Mouse (Mus musculus): Measurements from ENCODE around the gene Tmtc4. TPM values are rescaled to one million over a fixed set of nuclear protein-coding genes. Genes with fewer than 3 reads are reported as not detected.

The Tmtc4 gene
- polyA plus RNA-seq, 1 experiment from 2014 or later, result 17.4 TPM

GRCm38 (mm10) chr14:123001391-123001790, 17.6 kb upstream of the Tmtc4 start:
- Histone ChIP-seq H3K27ac (ENCODE audit: low read length) (no peak overlapping the region), H3K4me2 (ENCODE audit: low read depth, low read length) (no peak overlapping the region), H3K4me1 (ENCODE audit: control insufficient read depth, insufficient read depth, low read length) (no peaks in the 10 kb centered on the region), H3K9me3 (ENCODE audit: control insufficient read depth, low read length) (no peaks in the 10 kb centered on the region), H3K27me3 (replicated peaks; ENCODE audit: control insufficient read depth, insufficient read depth, low read length) (no peaks in the 10 kb centered on the region), H3K4me3 (ENCODE audit: low read length) (no peak overlapping the region), H3K9ac (ENCODE audit: low read depth, low read length) (no peak overlapping the region), H3K36me3 (ENCODE audit: control insufficient read depth, insufficient read depth, low read length) (no peaks in the 10 kb centered on the region)
- ATAC-seq, result no peak
- 35% methylated on average over 3 of the region's 3 CpGs for WGBS

GRCm38 (mm10) chr14:122997465-122997864, 13.6 kb upstream of the Tmtc4 start:
- no peak overlapping the region for H3K4me2 ChIP-seq (ENCODE audit: low read depth, low read length)
- H3K9me3 ChIP-seq (ENCODE audit: control insufficient read depth, low read length), result no peaks in the 10 kb centered on the region
- no peak for ATAC-seq
- H3K27me3 ChIP-seq (replicated peaks; ENCODE audit: control insufficient read depth, insufficient read depth, low read length), result no peaks in the 10 kb centered on the region
- no peak overlapping the region for H3K27ac ChIP-seq (ENCODE audit: low read length)
- no peaks in the 10 kb centered on the region for H3K36me3 ChIP-seq (ENCODE audit: control insufficient read depth, insufficient read depth, low read length)
- H3K9ac ChIP-seq (ENCODE audit: low read depth, low read length), result no peak overlapping the region
- no peak overlapping the region for H3K4me3 ChIP-seq (ENCODE audit: low read length)
- no peaks in the 10 kb centered on the region for H3K4me1 ChIP-seq (ENCODE audit: control insufficient read depth, insufficient read depth, low read length)
- 69% methylated on average over 1 of the region's 1 CpGs for WGBS

GRCm38 (mm10) chr14:122993935-122994334, 10.1 kb upstream of the Tmtc4 start:
- Histone ChIP-seq H3K4me2 (ENCODE audit: low read depth, low read length) (no peak overlapping the region), H3K27ac (ENCODE audit: low read length) (no peak overlapping the region), H3K9me3 (ENCODE audit: control insufficient read depth, low read length) (no peaks in the 10 kb centered on the region), H3K4me1 (ENCODE audit: control insufficient read depth, insufficient read depth, low read length) (no peaks in the 10 kb centered on the region), H3K36me3 (ENCODE audit: control insufficient read depth, insufficient read depth, low read length) (no peaks in the 10 kb centered on the region), H3K4me3 (ENCODE audit: low read length) (no peak overlapping the region), H3K27me3 (replicated peaks; ENCODE audit: control insufficient read depth, insufficient read depth, low read length) (no peaks in the 10 kb centered on the region), H3K9ac (ENCODE audit: low read depth, low read length) (no peak overlapping the region)
- ATAC-seq, result peak; percentile 68
- WGBS, result 94% methylated on average over 2 of the region's 2 CpGs

GRCm38 (mm10) chr14:122992937-122993336, 9.1 kb upstream of the Tmtc4 start:
- Histone ChIP-seq H3K27ac (ENCODE audit: low read length) (no peak overlapping the region), H3K4me2 (ENCODE audit: low read depth, low read length) (no peak overlapping the region), H3K9ac (ENCODE audit: low read depth, low read length) (no peak overlapping the region), H3K4me3 (ENCODE audit: low read length) (no peak overlapping the region), H3K36me3 (ENCODE audit: control insufficient read depth, insufficient read depth, low read length) (no peaks in the 10 kb centered on the region), H3K4me1 (ENCODE audit: control insufficient read depth, insufficient read depth, low read length) (no peaks in the 10 kb centered on the region), H3K27me3 (replicated peaks; ENCODE audit: control insufficient read depth, insufficient read depth, low read length) (no peaks in the 10 kb centered on the region), H3K9me3 (ENCODE audit: control insufficient read depth, low read length) (no peaks in the 10 kb centered on the region)
- 0 out of 2 replicates have a peak, but pooled peaks have one; percentile 46 for ATAC-seq
- WGBS, result 60% methylated on average over 6 of the region's 6 CpGs

GRCm38 (mm10) chr14:122990521-122991052, 6.8 kb upstream of the Tmtc4 start:
- H3K9me3 ChIP-seq (ENCODE audit: control insufficient read depth, low read length), result no peaks in the 10 kb centered on the region
- H3K27me3 ChIP-seq (replicated peaks; ENCODE audit: control insufficient read depth, insufficient read depth, low read length), result no peaks in the 10 kb centered on the region
- H3K36me3 ChIP-seq (ENCODE audit: control insufficient read depth, insufficient read depth, low read length), result no peaks in the 10 kb centered on the region
- H3K4me1 ChIP-seq (ENCODE audit: control insufficient read depth, insufficient read depth, low read length), result no peaks in the 10 kb centered on the region
- H3K9ac ChIP-seq (ENCODE audit: low read depth, low read length), result no peak overlapping the region
- 34% methylated on average over 4 of the region's 4 CpGs for WGBS
- no peak overlapping the region for H3K27ac ChIP-seq (ENCODE audit: low read length)
- H3K4me2 ChIP-seq (ENCODE audit: low read depth, low read length), result no peak overlapping the region
- ATAC-seq, result no peak
- no peak overlapping the region for H3K4me3 ChIP-seq (ENCODE audit: low read length)

- Histone ChIP-seq H3K36me3 (ENCODE audit: control insufficient read depth, insufficient read depth, low read length) (no peaks in the 10 kb centered on the region), H3K4me2 (ENCODE audit: low read depth, low read length) (no peak overlapping the region), H3K9me3 (ENCODE audit: control insufficient read depth, low read length) (no peaks in the 10 kb centered on the region), H3K9ac (ENCODE audit: low read depth, low read length) (no peak overlapping the region), H3K27me3 (replicated peaks; ENCODE audit: control insufficient read depth, insufficient read depth, low read length) (no peaks in the 10 kb centered on the region), H3K4me3 (ENCODE audit: low read length) (no peak overlapping the region), H3K27ac (ENCODE audit: low read length) (no peak overlapping the region), H3K4me1 (ENCODE audit: control insufficient read depth, insufficient read depth, low read length) (peaks cover 13% of the 10 kb centered on the region)
- no peak for ATAC-seq
- 34% methylated on average over 2 of the region's 2 CpGs for WGBS
Measured at GRCm38 (mm10) chr14:122986404-122986803, 2.6 kb upstream of the Tmtc4 start.

GRCm38 (mm10) chr14:122982571-122983225, 1.1 kb downstream of the Tmtc4 start:
- ATAC-seq, result peak; percentile 94
- peaks cover 13% of the 10 kb centered on the region for H3K4me1 ChIP-seq (ENCODE audit: control insufficient read depth, insufficient read depth, low read length)
- no peaks in the 10 kb centered on the region for H3K36me3 ChIP-seq (ENCODE audit: control insufficient read depth, insufficient read depth, low read length)
- H3K27ac ChIP-seq (ENCODE audit: low read length), result peak overlapping the region; percentile 96
- H3K9me3 ChIP-seq (ENCODE audit: control insufficient read depth, low read length), result no peaks in the 10 kb centered on the region
- H3K4me2 ChIP-seq (ENCODE audit: low read depth, low read length), result peak overlapping the region; percentile 86
- under 1% methylated on average over 53 of the region's 63 CpGs for WGBS
- H3K4me3 ChIP-seq (ENCODE audit: low read length), result peak overlapping the region; percentile 83
- H3K27me3 ChIP-seq (replicated peaks; ENCODE audit: control insufficient read depth, insufficient read depth, low read length), result no peaks in the 10 kb centered on the region
- peak overlapping the region; percentile 87 for H3K9ac ChIP-seq (ENCODE audit: low read depth, low read length)

- Histone ChIP-seq H3K4me2 (ENCODE audit: low read depth, low read length) (peak overlapping the region; percentile 86), H3K9ac (ENCODE audit: low read depth, low read length) (peak overlapping the region; percentile 87), H3K4me3 (ENCODE audit: low read length) (peak overlapping the region; percentile 83), H3K36me3 (ENCODE audit: control insufficient read depth, insufficient read depth, low read length) (no peaks in the 10 kb centered on the region), H3K4me1 (ENCODE audit: control insufficient read depth, insufficient read depth, low read length) (peaks cover 13% of the 10 kb centered on the region), H3K27me3 (replicated peaks; ENCODE audit: control insufficient read depth, insufficient read depth, low read length) (no peaks in the 10 kb centered on the region), H3K9me3 (ENCODE audit: control insufficient read depth, low read length) (no peaks in the 10 kb centered on the region), H3K27ac (ENCODE audit: low read length) (peak overlapping the region; percentile 96)
- 40% methylated on average over 8 of the region's 8 CpGs for WGBS
- ATAC-seq, result no peak
Measured at GRCm38 (mm10) chr14:122981831-122982485, 1.9 kb downstream of the Tmtc4 start.

- H3K36me3 ChIP-seq (ENCODE audit: control insufficient read depth, insufficient read depth, low read length), result no peaks in the 10 kb centered on the region
- no peak for ATAC-seq
Measured at GRCm38 (mm10) chr14:122978871-122979270, 5.0 kb downstream of the Tmtc4 start.

More at GRCm38 (mm10) chr14:122978871-122979270, 5.0 kb downstream of the Tmtc4 start:
- Histone ChIP-seq H3K27me3 (replicated peaks; ENCODE audit: control insufficient read depth, insufficient read depth, low read length) (no peaks in the 10 kb centered on the region), H3K4me2 (ENCODE audit: low read depth, low read length) (no peak overlapping the region), H3K4me3 (ENCODE audit: low read length) (no peak overlapping the region), H3K4me1 (ENCODE audit: control insufficient read depth, insufficient read depth, low read length) (peaks cover 11% of the 10 kb centered on the region), H3K27ac (ENCODE audit: low read length) (no peak overlapping the region), H3K9me3 (ENCODE audit: control insufficient read depth, low read length) (no peaks in the 10 kb centered on the region), H3K9ac (ENCODE audit: low read depth, low read length) (no peak overlapping the region)
- 77% methylated on average over 3 of the region's 3 CpGs for WGBS
